Mouse (Mus musculus): ENCODE measurements around the gene Ppp1r13b. TPM values are rescaled to one million over a fixed set of nuclear protein-coding genes. Genes with fewer than 3 reads are reported as not detected.

Gene Ppp1r13b
- total and polyA plus RNA-seq, 2 experiments from 2014 or later = 36.5 to 57.4 TPM

GRCm38 (mm10) chr12:111800459-111801183, 107.3 kb downstream of the Ppp1r13b start:
- WGBS = 83% methylated on average over 10 of the region's 10 CpGs

GRCm38 (mm10) chr12:111798493-111798892, 109.4 kb downstream of the Ppp1r13b start:
- no peaks in the 10 kb centered on the region for H3K27me3 ChIP-seq (ENCODE audit: insufficient read depth, low read length)
- H3K9ac ChIP-seq (replicated peaks; ENCODE audit: low read length) = no peak overlapping the region
- no peaks in the 10 kb centered on the region for H3K9me3 ChIP-seq (ENCODE audit: low read length)
- no peak overlapping the region for H3K27ac ChIP-seq
- TF ChIP-seq CTCF (IDR thresholded peaks at IDR 0.05; ENCODE audit: low read depth) = no peak
- ATAC-seq (no peak), DNase-seq (ENCODE audit: low spot score) (no peak)
- 88% methylated on average over 13 of the region's 13 CpGs for WGBS
- H3K4me3 ChIP-seq (ENCODE audit: low read length) = no peak overlapping the region
- no peaks in the 10 kb centered on the region for H3K4me1 ChIP-seq (ENCODE audit: insufficient read depth, low read length)
- H3K4me2 ChIP-seq (ENCODE audit: low read depth, low read length) = no peak overlapping the region
- H3K36me3 ChIP-seq (ENCODE audit: insufficient read depth, low read length) = peaks cover 50% of the 10 kb centered on the region; the same call in 1 of the 2 replicates

More at GRCm38 (mm10) chr12:111800459-111801183, 107.3 kb downstream of the Ppp1r13b start:
- DNase-seq (ENCODE audit: low spot score) (no peak), ATAC-seq (no peak)
- H3K9ac ChIP-seq (replicated peaks; ENCODE audit: low read length) = no peak overlapping the region
- no peak for TF ChIP-seq CTCF (IDR thresholded peaks at IDR 0.05; ENCODE audit: low read depth)
- H3K4me1 ChIP-seq (ENCODE audit: insufficient read depth, low read length) = no peaks in the 10 kb centered on the region
- H3K9me3 ChIP-seq (ENCODE audit: low read length) = no peaks in the 10 kb centered on the region
- H3K27ac ChIP-seq = no peak overlapping the region
- H3K4me2 ChIP-seq (ENCODE audit: low read depth, low read length) = no peak overlapping the region
- H3K36me3 ChIP-seq (ENCODE audit: insufficient read depth, low read length) = peaks cover 36% of the 10 kb centered on the region
- no peak overlapping the region for H3K4me3 ChIP-seq (ENCODE audit: low read length)
- no peaks in the 10 kb centered on the region for H3K27me3 ChIP-seq (ENCODE audit: insufficient read depth, low read length)

- no peak overlapping the region for H3K27ac ChIP-seq
- no peaks in the 10 kb centered on the region for H3K9me3 ChIP-seq (ENCODE audit: low read length)
- H3K27me3 ChIP-seq (ENCODE audit: insufficient read depth, low read length) = no peaks in the 10 kb centered on the region
- H3K4me3 ChIP-seq (ENCODE audit: low read length) = no peak overlapping the region
- WGBS = 72% methylated on average over 8 of the region's 8 CpGs
- ATAC-seq (no peak), DNase-seq (ENCODE audit: low spot score) (no peak)
- H3K36me3 ChIP-seq (ENCODE audit: insufficient read depth, low read length) = peaks cover 51% of the 10 kb centered on the region; the same call in 1 of the 2 replicates
- TF ChIP-seq CTCF (IDR thresholded peaks at IDR 0.05; ENCODE audit: low read depth) = no peak
- H3K4me1 ChIP-seq (ENCODE audit: insufficient read depth, low read length) = no peaks in the 10 kb centered on the region
- no peak overlapping the region for H3K9ac ChIP-seq (replicated peaks; ENCODE audit: low read length)
- H3K4me2 ChIP-seq (ENCODE audit: low read depth, low read length) = no peak overlapping the region
Measured at GRCm38 (mm10) chr12:111797251-111797650, 110.7 kb downstream of the Ppp1r13b start.

- H3K27me3 ChIP-seq (ENCODE audit: insufficient read depth, low read length) = no peaks in the 10 kb centered on the region
- no peak overlapping the region for H3K4me3 ChIP-seq (ENCODE audit: low read length)
- TF ChIP-seq CTCF (IDR thresholded peaks at IDR 0.05; ENCODE audit: low read depth) = no peak
- H3K4me2 ChIP-seq (ENCODE audit: low read depth, low read length) = no peak overlapping the region
- no peak for DNase-seq (ENCODE audit: low spot score)
- no peak overlapping the region for H3K27ac ChIP-seq
- peaks cover 55% of the 10 kb centered on the region; the same call in 1 of the 2 replicates for H3K36me3 ChIP-seq (ENCODE audit: insufficient read depth, low read length)
- no peak for ATAC-seq
- WGBS = 84% methylated on average over 28 of the region's 28 CpGs
- H3K4me1 ChIP-seq (ENCODE audit: insufficient read depth, low read length) = no peaks in the 10 kb centered on the region
- no peaks in the 10 kb centered on the region for H3K9me3 ChIP-seq (ENCODE audit: low read length)
- no peak overlapping the region for H3K9ac ChIP-seq (replicated peaks; ENCODE audit: low read length)
Measured at GRCm38 (mm10) chr12:111795180-111795895, 112.6 kb downstream of the Ppp1r13b start.

- DNase-seq (ENCODE audit: low spot score) (no peak), ATAC-seq (no peak)
- 90% methylated on average over 18 of the region's 18 CpGs for WGBS
- Histone ChIP-seq H3K36me3 (ENCODE audit: insufficient read depth, low read length) (peaks cover 62% of the 10 kb centered on the region), H3K4me3 (ENCODE audit: low read length) (no peak overlapping the region), H3K9ac (replicated peaks; ENCODE audit: low read length) (no peak overlapping the region), H3K4me2 (ENCODE audit: low read depth, low read length) (no peak overlapping the region), H3K9me3 (ENCODE audit: low read length) (no peaks in the 10 kb centered on the region), H3K27ac (no peak overlapping the region), H3K4me1 (ENCODE audit: insufficient read depth, low read length) (no peaks in the 10 kb centered on the region), H3K27me3 (ENCODE audit: insufficient read depth, low read length) (no peaks in the 10 kb centered on the region)
- TF ChIP-seq CTCF (IDR thresholded peaks at IDR 0.05; ENCODE audit: low read depth) = no peak
Measured at GRCm38 (mm10) chr12:111794526-111795179, 113.3 kb downstream of the Ppp1r13b start.

GRCm38 (mm10) chr12:111794102-111794501, 113.8 kb downstream of the Ppp1r13b start:
- DNase-seq (ENCODE audit: low spot score) (no peak), ATAC-seq (peak; percentile 30; the same call in 1 of the 2 replicates)
- peaks cover 65% of the 10 kb centered on the region for H3K36me3 ChIP-seq (ENCODE audit: insufficient read depth, low read length)

More at GRCm38 (mm10) chr12:111794102-111794501, 113.8 kb downstream of the Ppp1r13b start:
- no peak for TF ChIP-seq CTCF (IDR thresholded peaks at IDR 0.05; ENCODE audit: low read depth)
- H3K27me3 ChIP-seq (ENCODE audit: insufficient read depth, low read length) = no peaks in the 10 kb centered on the region
- H3K4me3 ChIP-seq (ENCODE audit: low read length) = no peak overlapping the region
- 73% methylated on average over 22 of the region's 22 CpGs for WGBS
- H3K4me2 ChIP-seq (ENCODE audit: low read depth, low read length) = no peak overlapping the region
- H3K9me3 ChIP-seq (ENCODE audit: low read length) = no peaks in the 10 kb centered on the region
- no peak overlapping the region; the same call in 1 of the 2 replicates for H3K27ac ChIP-seq
- no peak overlapping the region for H3K9ac ChIP-seq (replicated peaks; ENCODE audit: low read length)
- no peaks in the 10 kb centered on the region for H3K4me1 ChIP-seq (ENCODE audit: insufficient read depth, low read length)
